Mouse (Mus musculus) testis, adult 2 months (tissue): Measurements from ENCODE around the gene Krt80.

Source experiments
- CTCF ChIP-seq: fragments of 200-500 bp; IDR thresholded peaks from 2 replicates; pipeline ENCODE4 v1.5.1; 2012; ENCODE audit warnings: low read depth, mild to moderate bottlenecking, inconsistent platforms, low read length, moderate library complexity; ENCODE audit not compliant: control insufficient read depth, insufficient read depth, insufficient replicate concordance
- POLR2A ChIP-seq: fragments of 200-500 bp; IDR thresholded peaks from 2 replicates; pipeline ENCODE4 v1.6.1; 2012; ENCODE audit warnings: low read depth, mild to moderate bottlenecking, inconsistent platforms, low read length, moderate library complexity; ENCODE audit not compliant: control insufficient read depth

GRCm38 (mm10) chr15:101306459-101306858 is 63.5 kb downstream of the Krt80 start:
- no peak for TF ChIP-seq CTCF
- no peak for TF ChIP-seq POLR2A
